Mouse (Mus musculus): ENCODE data around the gene Ccdc148.

GRCm38 (mm10) chr2:59199476-59199976, 39.0 kb upstream of the Ccdc148 start:
- no peak for TF ChIP-seq CTCF (IDR thresholded peaks at IDR 0.05; ENCODE audit: extremely low read depth, insufficient read length, insufficient replicate concordance, low read depth, low read length)
- no peak for TF ChIP-seq POLR2A (IDR thresholded peaks at IDR 0.05; ENCODE audit: low read depth, low read length)

Measured in small intestine, adult 2 months (tissue).